Mouse (Mus musculus): ENCODE results near the gene Gm21870. TPM values are rescaled to one million over a fixed set of nuclear protein-coding genes. Genes with fewer than 3 reads are reported as not detected.

Gene Gm21870
- polyA plus RNA-seq (2015; fragmentation: Illumina TruSeq; extraction: RNeasy Lipid Tissue Mini Kit (QIAGEN cat#74804); ENCODE audit: insufficient read depth, low replicate concordance), result not detected

DNA sequence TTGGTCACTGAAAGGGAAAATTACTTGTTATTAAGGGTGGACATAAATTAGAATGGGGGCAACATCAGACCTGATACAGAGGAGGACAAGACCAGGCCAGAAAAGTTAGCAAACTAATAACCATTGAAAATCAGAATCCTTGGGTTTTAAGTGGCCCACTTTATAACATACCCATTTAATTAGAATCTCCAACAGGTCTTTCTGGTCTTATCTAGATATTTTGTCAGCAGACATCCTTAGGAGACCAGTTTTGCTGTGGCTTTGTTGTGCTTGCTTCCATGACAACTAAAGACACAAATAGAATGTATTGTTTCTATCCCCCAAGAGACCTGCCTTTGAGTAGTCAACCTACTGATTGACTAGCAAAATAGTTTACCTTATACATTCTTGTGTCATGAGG is at the start of gene Gm21870:
Gene Gm21870, minus strand, starts transcription at position 101 of the 400 bp plus-strand sequence.

DNA sequence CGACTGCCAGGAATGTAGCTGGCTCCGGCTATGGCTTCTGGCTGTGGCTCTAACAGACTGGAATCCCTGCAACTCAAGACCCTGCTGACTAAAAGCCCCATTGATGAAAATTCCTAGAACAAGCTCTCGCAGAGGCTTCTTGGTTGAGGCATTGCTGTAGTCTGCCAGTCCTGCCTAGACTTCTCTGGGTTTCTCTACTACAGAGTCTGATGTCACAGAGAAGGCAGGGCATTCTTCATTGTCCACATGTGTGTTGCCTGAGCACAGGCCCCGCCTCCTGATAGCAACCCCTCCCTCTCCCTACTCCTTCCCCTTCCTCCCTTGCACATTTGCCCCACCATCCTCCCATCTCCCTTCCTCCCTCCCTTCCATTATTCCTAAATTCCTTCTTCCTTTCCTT is 30.2 kb downstream of the Gm21870 start, which contains the start of gene Btbd35f6:
Gene Btbd35f6, minus strand, starts transcription at position 101 of the 400 bp plus-strand sequence.

Other genes starting within 250 kb of the Gm21870 start
- gene Btbd35f6, start 30.3 kb downstream of the Gm21870 start, polyA plus RNA-seq (2015; fragmentation: Illumina TruSeq; extraction: RNeasy Lipid Tissue Mini Kit (QIAGEN cat#74804); ENCODE audit: insufficient read depth, low replicate concordance), result not detected
- not detected for gene Btbd35f9, start 174.7 kb upstream of the Gm21870 start, polyA plus RNA-seq (2015; fragmentation: Illumina TruSeq; extraction: RNeasy Lipid Tissue Mini Kit (QIAGEN cat#74804); ENCODE audit: insufficient read depth, low replicate concordance)

Measured in spleen, adult 10 weeks (tissue).